Mouse (Mus musculus) ovary, postnatal 14 days (tissue): Measurements from ENCODE around the gene Zscan10.

Source experiments
- DNase-seq: peaks from one replicate; pipeline ENCODE4 v3.0.0; 2022; ENCODE audit warnings: low spot score

Zscan10 gene

GRCm38 (mm10) chr17:23651363-23651762, 50.7 kb downstream of the Zscan10 start:
- no peak for DNase-seq

GRCm38 (mm10) chr17:23653324-23653723, 52.7 kb downstream of the Zscan10 start:
- no peak for DNase-seq

GRCm38 (mm10) chr17:23654001-23654400, 53.3 kb downstream of the Zscan10 start:
- DNase-seq: no peak

- DNase-seq: no peak
Measured at GRCm38 (mm10) chr17:23654410-23654809, 53.8 kb downstream of the Zscan10 start.

GRCm38 (mm10) chr17:23658450-23658849, 57.8 kb downstream of the Zscan10 start:
- no peak for DNase-seq

- peak; percentile 63 for DNase-seq
Measured at GRCm38 (mm10) chr17:23660117-23660875, 59.6 kb downstream of the Zscan10 start, which contains the start of gene Bicdl2. Gene Bicdl2, plus strand, starts transcription at chr17:23660506.
